Mouse (Mus musculus): ENCODE results near the gene Wnt1. TPM values are rescaled to one million over a fixed set of nuclear protein-coding genes. Genes with fewer than 3 reads are reported as not detected.
"Not testable (repeated sequence)": the region's sequence is repeated elsewhere in the genome, so short reads cannot be mapped to it uniquely, and the experiment has no call there.

The Wnt1 gene
- polyA plus RNA-seq, 1 experiment: not detected

- 78% methylated on average over 6 of the region's 6 CpGs for WGBS
- H3K36me3 ChIP-seq (ENCODE audit: control insufficient read depth, insufficient read depth, low read length); H3K4me3 ChIP-seq (ENCODE audit: insufficient read depth, low read depth, low read length); H3K27me3 ChIP-seq (replicated peaks; ENCODE audit: control insufficient read depth, insufficient read depth, low read length); DNase-seq; H3K27ac ChIP-seq (ENCODE audit: insufficient read depth, low read depth, low read length); H3K4me1 ChIP-seq (ENCODE audit: control insufficient read depth, insufficient read depth, low read length): not testable (repeated sequence)
- 0 out of 2 replicates have a peak, but pooled peaks have one; percentile 0 for TF ChIP-seq CTCF (conservative IDR thresholded peaks at IDR 0.05; ENCODE audit: insufficient read depth, insufficient read length, low read depth, low read length)
These were observed 20.6 kb downstream of the Wnt1 start for GRCm38 (mm10) chr15:98810212-98810611.

DNA sequence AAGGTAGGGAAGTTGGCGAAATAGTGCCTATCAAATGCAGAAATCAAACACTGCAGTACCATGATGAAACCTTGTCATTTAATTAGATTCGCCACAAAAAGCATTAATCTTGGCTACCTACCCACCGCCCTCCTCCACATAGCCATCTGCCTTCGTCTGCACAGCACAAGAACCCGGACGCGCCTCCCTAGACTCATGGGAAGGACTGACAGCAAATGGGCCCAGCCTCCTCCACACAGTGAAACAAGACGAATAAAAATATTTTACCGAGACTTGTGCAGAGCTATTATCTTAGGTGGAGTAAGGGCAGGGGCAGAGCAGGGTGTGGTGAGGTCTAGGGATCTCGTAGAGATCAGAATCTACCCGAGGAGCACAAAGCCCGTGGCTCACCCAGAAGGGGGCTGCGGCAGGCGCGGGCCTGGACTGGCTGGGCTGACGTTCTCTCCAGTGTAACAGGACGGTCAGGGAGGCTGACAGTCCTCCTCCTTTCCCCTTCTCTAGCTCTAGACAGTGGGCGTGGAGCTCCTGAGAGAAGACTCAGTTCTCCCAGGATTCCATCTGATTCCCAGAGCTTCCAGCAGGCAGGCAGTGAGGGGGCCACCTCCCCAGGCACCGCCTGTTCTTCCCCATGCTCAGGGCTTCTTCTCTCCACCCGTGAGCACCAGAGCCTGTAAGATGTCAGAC is 23.2 kb downstream of the Wnt1 start:
- no peak overlapping the region for H3K4me3 ChIP-seq (ENCODE audit: insufficient read depth, low read depth, low read length)
- H3K4me1 ChIP-seq (ENCODE audit: control insufficient read depth, insufficient read depth, low read length): peaks cover 3% of the 10 kb centered on the region; the same call in 1 of the 2 replicates
- H3K27me3 ChIP-seq (replicated peaks; ENCODE audit: control insufficient read depth, insufficient read depth, low read length): no peaks in the 10 kb centered on the region
- H3K36me3 ChIP-seq (ENCODE audit: control insufficient read depth, insufficient read depth, low read length): peaks cover 8% of the 10 kb centered on the region
- TF ChIP-seq CTCF (conservative IDR thresholded peaks at IDR 0.05; ENCODE audit: insufficient read depth, insufficient read length, low read depth, low read length) (no peak), POLR2A (IDR thresholded peaks at IDR 0.05; ENCODE audit: low read depth, low read length) (no peak)
- H3K27ac ChIP-seq (ENCODE audit: insufficient read depth, low read depth, low read length): no peak overlapping the region
- DNase-seq: no peak
- 85% methylated on average over 20 of the region's 20 CpGs for WGBS

GRCm38 (mm10) chr15:98818171-98818570 is 28.5 kb downstream of the Wnt1 start:
- Histone ChIP-seq H3K27me3 (replicated peaks; ENCODE audit: control insufficient read depth, insufficient read depth, low read length) (no peaks in the 10 kb centered on the region), H3K27ac (ENCODE audit: insufficient read depth, low read depth, low read length) (no peak overlapping the region), H3K36me3 (ENCODE audit: control insufficient read depth, insufficient read depth, low read length) (peaks cover 6% of the 10 kb centered on the region), H3K4me1 (ENCODE audit: control insufficient read depth, insufficient read depth, low read length) (no peaks in the 10 kb centered on the region), H3K4me3 (ENCODE audit: insufficient read depth, low read depth, low read length) (no peak overlapping the region)
- WGBS: 95% methylated on average over 7 of the region's 7 CpGs
- no peak for TF ChIP-seq POLR2A (IDR thresholded peaks at IDR 0.05; ENCODE audit: low read depth, low read length)
- no peak for TF ChIP-seq CTCF (conservative IDR thresholded peaks at IDR 0.05; ENCODE audit: insufficient read depth, insufficient read length, low read depth, low read length)
- DNase-seq: no peak

- H3K36me3 ChIP-seq (ENCODE audit: control insufficient read depth, insufficient read depth, low read length): no peaks in the 10 kb centered on the region
- TF ChIP-seq CTCF (conservative IDR thresholded peaks at IDR 0.05; ENCODE audit: insufficient read depth, insufficient read length, low read depth, low read length): no peak
- WGBS: 88% methylated on average over 4 of the region's 4 CpGs
- no peak for DNase-seq
- H3K4me3 ChIP-seq (ENCODE audit: insufficient read depth, low read depth, low read length): no peak overlapping the region
- H3K27me3 ChIP-seq (replicated peaks; ENCODE audit: control insufficient read depth, insufficient read depth, low read length): no peaks in the 10 kb centered on the region
- no peaks in the 10 kb centered on the region for H3K4me1 ChIP-seq (ENCODE audit: control insufficient read depth, insufficient read depth, low read length)
- no peak overlapping the region for H3K27ac ChIP-seq (ENCODE audit: insufficient read depth, low read depth, low read length)
These were observed 31.3 kb downstream of the Wnt1 start for GRCm38 (mm10) chr15:98820937-98821336.

DNA sequence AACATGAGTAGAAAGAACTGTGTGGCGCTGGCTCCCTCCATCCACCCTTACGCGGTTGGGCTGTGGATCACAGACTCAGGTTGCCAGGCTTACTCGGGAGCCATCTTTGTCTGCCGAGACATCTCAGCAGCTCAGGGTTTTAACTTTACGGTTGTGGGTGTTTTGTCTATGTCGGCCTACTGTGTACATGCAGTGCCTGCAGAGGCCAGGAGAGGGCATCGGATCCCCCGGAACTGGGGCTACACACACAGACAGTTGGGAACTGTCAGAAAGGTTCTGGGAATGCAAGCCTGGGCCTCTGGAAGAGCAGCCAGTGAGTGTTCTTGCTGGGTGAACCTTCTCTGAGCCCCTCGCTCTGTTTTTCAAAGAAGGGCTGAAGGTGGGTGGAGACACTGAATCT is 31.7 kb downstream of the Wnt1 start:
- H3K36me3 ChIP-seq (ENCODE audit: control insufficient read depth, insufficient read depth, low read length): no peaks in the 10 kb centered on the region
- no peak for TF ChIP-seq POLR2A (IDR thresholded peaks at IDR 0.05; ENCODE audit: low read depth, low read length)
- TF ChIP-seq CTCF (conservative IDR thresholded peaks at IDR 0.05; ENCODE audit: insufficient read depth, insufficient read length, low read depth, low read length): peak; percentile 37
- no peaks in the 10 kb centered on the region for H3K27me3 ChIP-seq (replicated peaks; ENCODE audit: control insufficient read depth, insufficient read depth, low read length)
- no peaks in the 10 kb centered on the region for H3K4me1 ChIP-seq (ENCODE audit: control insufficient read depth, insufficient read depth, low read length)
- H3K27ac ChIP-seq (ENCODE audit: insufficient read depth, low read depth, low read length): no peak overlapping the region
- no peak overlapping the region for H3K4me3 ChIP-seq (ENCODE audit: insufficient read depth, low read depth, low read length)
- DNase-seq: no peak
- 60% methylated on average over 10 of the region's 10 CpGs for WGBS

DNA sequence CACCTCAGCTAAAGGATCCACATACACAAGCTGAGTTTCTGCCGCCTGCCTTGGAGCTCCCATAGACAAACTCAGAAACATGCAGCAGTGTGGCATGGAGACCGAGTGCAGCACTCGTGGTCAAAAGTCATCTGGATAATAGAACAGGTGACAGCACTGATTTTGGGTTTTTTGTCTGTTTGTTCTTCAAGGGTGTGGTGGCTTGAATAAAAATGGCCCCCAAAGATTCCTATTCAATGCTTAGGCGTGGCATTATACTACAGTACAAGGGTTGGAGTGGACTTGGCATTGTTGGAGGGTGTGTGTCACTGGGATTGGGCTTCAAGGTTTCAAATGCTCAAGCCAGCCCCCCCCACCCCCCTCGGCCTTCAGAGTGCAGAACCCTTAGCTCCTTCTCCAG is 32.5 kb downstream of the Wnt1 start:
- TF ChIP-seq POLR2A (IDR thresholded peaks at IDR 0.05; ENCODE audit: low read depth, low read length) (no peak), CTCF (conservative IDR thresholded peaks at IDR 0.05; ENCODE audit: insufficient read depth, insufficient read length, low read depth, low read length) (no peak)
- Histone ChIP-seq H3K36me3 (ENCODE audit: control insufficient read depth, insufficient read depth, low read length) (no peaks in the 10 kb centered on the region), H3K27me3 (replicated peaks; ENCODE audit: control insufficient read depth, insufficient read depth, low read length) (no peaks in the 10 kb centered on the region), H3K4me3 (ENCODE audit: insufficient read depth, low read depth, low read length) (no peak overlapping the region), H3K27ac (ENCODE audit: insufficient read depth, low read depth, low read length) (no peak overlapping the region), H3K4me1 (ENCODE audit: control insufficient read depth, insufficient read depth, low read length) (no peaks in the 10 kb centered on the region)
- WGBS: 91% methylated on average over 5 of the region's 5 CpGs
- no peak for DNase-seq

DNA sequence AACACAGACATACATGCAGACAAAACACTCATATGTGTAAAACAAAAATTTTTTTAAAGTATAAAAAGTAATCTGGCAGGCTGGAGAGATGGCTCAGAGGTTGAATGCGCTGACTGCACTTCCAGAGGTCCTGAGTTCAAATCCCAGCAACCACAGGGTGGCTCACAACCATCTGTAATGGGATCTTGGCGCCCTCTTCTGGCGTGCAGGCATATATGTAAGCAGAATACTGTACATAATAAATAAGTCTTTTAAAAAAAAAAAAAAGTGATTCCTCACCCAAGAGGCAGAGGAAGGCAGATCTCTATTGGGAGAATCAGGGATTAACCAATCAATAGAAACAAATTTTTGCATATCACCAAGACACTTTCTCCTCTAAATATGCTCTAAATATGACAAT is 33.8 kb downstream of the Wnt1 start:
- no peak for DNase-seq
- Histone ChIP-seq H3K36me3 (ENCODE audit: control insufficient read depth, insufficient read depth, low read length) (no peaks in the 10 kb centered on the region), H3K27me3 (replicated peaks; ENCODE audit: control insufficient read depth, insufficient read depth, low read length) (no peaks in the 10 kb centered on the region), H3K4me1 (ENCODE audit: control insufficient read depth, insufficient read depth, low read length) (no peaks in the 10 kb centered on the region), H3K4me3 (ENCODE audit: insufficient read depth, low read depth, low read length) (no peak overlapping the region), H3K27ac (ENCODE audit: insufficient read depth, low read depth, low read length) (no peak overlapping the region)
- TF ChIP-seq POLR2A (IDR thresholded peaks at IDR 0.05; ENCODE audit: low read depth, low read length) (no peak), CTCF (conservative IDR thresholded peaks at IDR 0.05; ENCODE audit: insufficient read depth, insufficient read length, low read depth, low read length) (0 out of 2 replicates have a peak, but pooled peaks have one; percentile 13)
- 79% methylated on average over 3 of the region's 3 CpGs for WGBS
